Mouse (Mus musculus) adrenal gland, postnatal 0 days (tissue): ENCODE data around the gene Vmn1r47. TPM values are rescaled to one million over a fixed set of nuclear protein-coding genes. Genes with fewer than 3 reads are reported as not detected.

Experiments used
- polyA plus RNA-seq: library from polyadenylated mRNA; unstranded; fragments of >200 nt; fragmentation: Nextera tagmentation; extraction: Ambion mirVana; gene quantifications from 2 replicates; pipeline ENCODE4 v1.2.1, GENCODE M21; 2015

Vmn1r47 gene
- not detected in 2 replicates for polyA plus RNA-seq

DNA sequence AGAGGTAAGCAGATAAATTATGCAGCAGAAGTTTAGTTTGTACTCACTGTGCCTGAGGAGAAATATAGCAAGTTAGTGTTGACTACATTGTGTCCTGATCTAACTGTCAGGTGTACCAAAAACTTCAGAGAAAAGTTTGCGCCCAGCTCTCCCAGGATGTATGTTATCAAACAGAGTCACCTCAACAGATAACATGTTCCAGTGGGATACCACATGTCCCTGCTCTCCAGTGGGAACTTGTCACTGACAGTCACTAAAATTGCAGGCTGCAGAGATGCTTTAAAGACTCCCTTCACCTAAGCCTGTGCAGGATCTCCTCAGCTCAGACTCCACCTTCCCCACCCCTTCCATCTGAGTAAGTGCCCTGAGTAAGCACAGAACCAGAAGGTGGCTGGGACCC, at the start of gene Vmn1r47:
Gene Vmn1r47, plus strand, starts transcription at position 301 of the 400 bp plus-strand sequence.

DNA sequence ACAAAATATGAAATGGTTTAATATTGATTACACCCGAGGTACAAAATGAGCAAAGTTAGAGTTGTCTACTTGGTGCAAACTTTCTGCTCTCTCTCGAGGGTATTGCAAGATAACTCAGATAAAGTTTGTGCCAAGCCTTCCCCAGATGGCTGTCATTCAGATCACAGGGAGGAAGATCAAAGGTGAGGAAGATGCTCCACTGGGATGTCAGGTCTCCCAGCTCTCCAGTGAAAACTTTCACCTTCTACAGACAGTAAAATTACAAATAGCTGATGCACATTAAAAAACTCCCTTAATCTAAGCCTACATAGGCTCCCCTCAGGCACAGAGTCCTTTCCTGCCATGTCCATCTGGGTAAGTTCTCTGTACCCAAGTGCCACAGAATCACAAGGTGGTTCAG, 46.9 kb upstream of the Vmn1r47 start, which contains the start of gene Vmn1r46:
Gene Vmn1r46, plus strand, starts transcription at position 301 of the 400 bp plus-strand sequence.

DNA sequence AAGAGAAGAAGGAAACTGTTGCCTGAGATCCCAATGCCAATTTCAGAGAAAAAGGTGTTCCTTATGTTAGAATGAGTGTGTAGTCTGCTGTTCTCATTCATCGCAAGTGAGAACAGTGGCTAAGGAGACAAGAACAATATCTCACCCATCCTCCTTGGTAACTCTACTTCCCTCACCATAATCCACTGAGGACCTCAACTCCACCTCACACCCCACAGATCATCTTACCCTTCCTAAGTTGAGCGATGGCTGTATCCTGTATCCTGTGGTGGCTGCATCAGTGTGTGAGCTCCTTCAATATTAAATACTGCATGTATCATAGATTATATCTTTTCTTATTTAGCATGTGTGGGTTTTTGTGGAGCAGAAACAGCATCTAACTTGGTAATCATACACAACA, 20.8 kb downstream of the Vmn1r47 start, which contains the start of gene Vmn1r48:
Gene Vmn1r48, minus strand, starts transcription at position 101 of the 400 bp plus-strand sequence.

Other genes starting within 250 kb of the Vmn1r47 start
- gene Vmn1r42, start 139.7 kb upstream of the Vmn1r47 start, polyA plus RNA-seq, result not detected in 2 replicates
- 0.01 TPM in 1 of 2 replicates, not detected in the other for gene Vmn1r43, start 139.7 kb upstream of the Vmn1r47 start, polyA plus RNA-seq
- gene Vmn1r44, start 132.5 kb upstream of the Vmn1r47 start, polyA plus RNA-seq, result not detected in 2 replicates
- gene Vmn1r45, start 75.5 kb upstream of the Vmn1r47 start, polyA plus RNA-seq, result not detected in 2 replicates
- not detected in 2 replicates for gene Vmn1r46, start 46.8 kb upstream of the Vmn1r47 start, polyA plus RNA-seq
- not detected in 2 replicates for gene Vmn1r48, start 20.7 kb downstream of the Vmn1r47 start, polyA plus RNA-seq
- gene Vmn1r49, start 62.4 kb downstream of the Vmn1r47 start, polyA plus RNA-seq, result not detected in 2 replicates
- gene Vmn1r50, start 85.3 kb downstream of the Vmn1r47 start, polyA plus RNA-seq, result not detected in 2 replicates
- 0.03 TPM in 1 of 2 replicates, not detected in the other for gene Vmn1r51, start 106.4 kb downstream of the Vmn1r47 start, polyA plus RNA-seq
- not detected in 2 replicates for gene Vmn1r52, start 158.7 kb downstream of the Vmn1r47 start, polyA plus RNA-seq
- not detected in 2 replicates for gene V1ra8, start 186.6 kb downstream of the Vmn1r47 start, polyA plus RNA-seq
- 0.15 TPM in 1 of 2 replicates, not detected in the other for gene Vmn1r53, start 208.3 kb downstream of the Vmn1r47 start, polyA plus RNA-seq
- not detected in 2 replicates for gene Vmn1r54, start 230.2 kb downstream of the Vmn1r47 start, polyA plus RNA-seq